Mouse (Mus musculus): ENCODE results near the gene Ap1g2. TPM values are rescaled to one million over a fixed set of nuclear protein-coding genes. Genes with fewer than 3 reads are reported as not detected.

Gene Ap1g2
- total RNA-seq, 2 experiments from 2014 or later = 3.3 to 5.6 TPM

- DNase-seq = no peak
Measured at GRCm38 (mm10) chr14:55054191-55054749, 52.1 kb downstream of the Ap1g2 start.

DNA sequence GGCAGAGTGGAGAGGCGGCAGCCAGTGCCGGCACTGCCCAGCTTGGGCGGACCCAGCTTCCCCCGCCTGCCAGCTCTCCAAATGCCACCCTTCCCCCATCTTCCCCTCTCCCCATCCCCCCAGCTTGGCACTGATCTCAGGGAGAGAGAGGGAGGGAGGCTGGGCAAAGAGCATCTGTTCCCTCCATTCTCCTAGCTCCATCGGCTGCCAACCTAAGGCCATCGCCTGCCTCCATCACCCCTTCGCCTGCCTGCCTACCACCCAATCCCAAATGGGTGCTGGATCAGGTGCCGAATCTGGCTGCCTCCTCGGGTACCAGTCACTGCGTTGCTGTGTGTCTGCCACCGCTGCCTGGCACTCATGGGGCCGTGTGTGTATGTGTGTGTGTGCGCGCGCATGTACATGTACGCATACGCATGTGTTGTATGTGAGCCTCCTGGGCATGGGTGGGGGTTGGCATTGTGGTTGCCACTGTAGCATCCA, 52.6 kb downstream of the Ap1g2 start:
- DNase-seq = no peak

DNA sequence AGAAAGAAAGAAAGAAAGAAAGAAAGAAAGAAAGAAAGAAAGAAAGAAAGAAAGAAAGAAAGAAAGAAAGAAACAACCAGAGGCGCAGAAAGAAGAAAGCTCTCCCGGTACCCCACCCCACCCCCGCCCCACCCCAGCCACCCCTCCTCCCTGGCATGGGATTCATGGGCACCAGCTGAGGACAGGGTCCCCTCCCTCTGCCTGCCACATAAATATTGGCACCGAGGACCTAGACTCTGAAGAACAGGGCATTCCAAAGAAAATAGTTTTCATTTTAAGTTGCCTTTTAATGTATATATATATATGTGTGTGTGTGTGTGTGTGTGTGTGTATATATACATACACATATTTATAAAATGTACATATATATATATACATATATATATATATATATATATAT, 53.3 kb downstream of the Ap1g2 start:
- DNase-seq = no peak

DNA sequence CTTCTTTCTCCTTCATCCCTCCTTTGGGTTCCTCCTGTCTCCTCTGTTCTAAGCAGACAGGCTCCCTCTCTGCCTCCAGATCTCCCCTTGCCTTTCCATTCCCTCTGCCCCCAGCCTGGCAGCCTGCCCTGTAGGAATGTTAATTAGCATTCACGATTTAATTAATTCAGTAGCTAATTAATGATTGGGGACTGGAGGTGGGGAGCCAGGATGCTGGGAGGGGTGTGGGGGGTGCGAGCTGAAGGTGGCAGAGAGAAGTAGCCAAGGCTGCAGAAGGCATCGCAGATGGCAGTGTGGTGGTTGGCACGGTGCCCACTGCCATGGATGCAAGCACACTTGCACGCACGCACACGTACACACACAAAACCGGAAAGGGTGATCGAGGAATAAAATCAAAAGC, 53.9 kb downstream of the Ap1g2 start:
- DNase-seq = no peak

Other genes with a start within 250 kb of the Ap1g2 start
- gene Homez, start 235.6 kb downstream of the Ap1g2 start, total RNA-seq (2021) = 1 to 10 TPM; 7.7 to 8.9 TPM
- 1 to 10 TPM; 6.4 to 7.6 TPM for gene Ppp1r3e, start 229.0 kb downstream of the Ap1g2 start, total RNA-seq (2021)
- 10 to 100 TPM; 37.5 to 39.2 TPM for gene Bcl2l2, start 223.2 kb downstream of the Ap1g2 start, total RNA-seq (2021)
- gene Gm20521, start 223.2 kb downstream of the Ap1g2 start, total RNA-seq (2021) = 1 to 10 TPM; 3.0 to 3.9 TPM
- gene Pabpn1, start 214.1 kb downstream of the Ap1g2 start, total RNA-seq (2021) = 100 to 1,000 TPM; 141 to 142 TPM
- 10 to 100 TPM; 24.8 to 25.2 TPM for gene Slc22a17, start 193.5 kb downstream of the Ap1g2 start, total RNA-seq (2021)
- 10 to 100 TPM; 10.5 to 10.9 TPM for gene Efs, start 180.5 kb downstream of the Ap1g2 start, total RNA-seq (2021)
- gene Il25, start 173.9 kb downstream of the Ap1g2 start, total RNA-seq (2021) = not detected
- gene Cmtm5, start 170.3 kb downstream of the Ap1g2 start, total RNA-seq (2021) = under 1 TPM in 1 of 2 experiments, not detected in 1; 0.33 TPM
- over 10,000 TPM; 15,879 to 17,172 TPM for gene Myh6, start 139.7 kb downstream of the Ap1g2 start, total RNA-seq (2021)
- not detected for gene Gm17428, start 129.7 kb downstream of the Ap1g2 start, total RNA-seq (2021)
- 1,000 to 10,000 TPM; 1,764 to 1,922 TPM for gene Myh7, start 112.0 kb downstream of the Ap1g2 start, total RNA-seq (2021)
- 10 to 100 TPM; 35.7 to 39.7 TPM for gene Ngdn, start 91.1 kb downstream of the Ap1g2 start, total RNA-seq (2021)
- 1 to 10 TPM; 2.9 to 3.8 TPM for gene Zfhx2, start 14.3 kb downstream of the Ap1g2 start, total RNA-seq (2021)
- 10 to 100 TPM; 12.2 to 13.2 TPM for gene Thtpa, start 11.8 kb downstream of the Ap1g2 start, total RNA-seq (2021)
- under 1 TPM; 0.10 to 0.16 TPM for gene Jph4, start 10.3 kb upstream of the Ap1g2 start, total RNA-seq (2021)
- gene Dhrs2, start 115.4 kb upstream of the Ap1g2 start, total RNA-seq (2021) = not detected

Data from heart, postnatal 4 days (tissue).